Mouse (Mus musculus): ENCODE results near the gene Hspbap1.

DNA sequence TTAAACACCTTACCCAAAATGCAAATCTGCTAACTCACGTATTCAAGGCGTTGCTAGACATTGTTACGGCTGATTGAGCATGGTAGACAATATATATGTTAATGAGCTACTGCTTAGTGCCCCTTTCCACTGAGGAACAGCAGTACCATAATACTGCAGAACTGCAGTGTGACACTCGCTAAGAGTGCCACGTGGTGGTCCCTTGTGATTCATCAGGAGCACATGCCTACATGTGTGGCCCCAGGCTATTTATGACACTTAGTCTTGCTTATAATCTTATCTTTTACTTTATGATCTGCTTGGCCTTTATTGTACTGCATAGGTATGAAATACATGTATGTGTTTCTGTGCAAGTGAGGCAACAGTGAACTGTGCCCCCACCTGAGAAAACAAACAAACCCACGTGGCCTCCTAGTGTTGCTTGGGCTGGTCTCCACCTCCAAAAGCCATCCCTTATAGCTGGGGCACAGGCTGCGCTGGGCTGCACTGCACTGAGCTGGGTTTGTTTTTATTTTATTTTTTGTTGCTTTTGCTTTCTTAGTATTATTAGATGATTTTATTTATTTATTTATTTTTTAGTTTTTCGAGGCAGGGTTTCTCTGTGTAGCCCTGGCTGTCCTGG lies 17.5 kb downstream of the Hspbap1 start:
- TF ChIP-seq TAL1 (IDR thresholded peaks at IDR 0.05; ENCODE audit: low read length), result no peak
- TF ChIP-seq GATA1 (IDR thresholded peaks at IDR 0.05; ENCODE audit: low read length), result no peak

Data from erythroblast, embryonic 14.5 days (primary cell).